ENCODE assay signal across 8 mouse cellular contexts in genomic region chr19:5848032-5848825, GRCm38 (mm10). TPM values are rescaled to one million over a fixed set of nuclear protein-coding genes. Genes with fewer than 3 reads are reported as not detected.
DNase-seq lines count a peak whose midpoint lies in the region; ATAC-seq and TF ChIP-seq lines count a peak whose summit lies in the region.

No protein-coding gene starts in this region.

- peaks cover 79% of the 10 kb centered on the region for H3K4me1 ChIP-seq in liver, embryonic 11.5 days (replicated peaks; ENCODE audit: control insufficient read depth, insufficient read depth, low read length)

- WGBS in liver, embryonic 11.5 days: 38% methylated on average over 14 of the region's 14 CpGs

- H3K9ac ChIP-seq in liver, embryonic 11.5 days (ENCODE audit: low read depth, low read length): peak overlapping the region; percentile 65

- peak; percentile 35; the same call in 1 of the 2 replicates for ATAC-seq in liver, embryonic 11.5 days (replicated peaks; ENCODE audit: low FRiP score)

- peaks cover 6% of the 10 kb centered on the region; the same call in 1 of the 2 replicates for H3K36me3 ChIP-seq in liver, embryonic 11.5 days (ENCODE audit: control insufficient read depth, insufficient read depth, low read length)

- H3K9me3 ChIP-seq in liver, embryonic 11.5 days (ENCODE audit: control insufficient read depth, low read length): no peaks in the 10 kb centered on the region

- H3K4me3 ChIP-seq in gastrocnemius, adult 2 months: peak overlapping the region; percentile 94
- H3K4me3 ChIP-seq in liver, embryonic 11.5 days (ENCODE audit: low read depth, low read length): peak overlapping the region; percentile 18

- DNase-seq in right cerebral cortex, adult 18-20 months: peak; percentile 74
- DNase-seq in right cerebral cortex, postnatal 25 days: no peak
- peak; percentile 82 for DNase-seq in cerebellum, adult 11-12 months
- DNase-seq in gastrocnemius, adult 2 months: peak; percentile 92
- peak; percentile 63 for DNase-seq in induced T-regulatory cell, adult 2 months (ENCODE audit: low read depth)
- DNase-seq in liver, embryonic 11.5 days (ENCODE audit: low spot score): peak; percentile 58
- peak; percentile 38 for DNase-seq in naive thymus-derived CD4-positive, alpha-beta T cell, adult 2 months (ENCODE audit: low read depth)
- peak; percentile 71 for DNase-seq in yolk sac, embryonic 10.5 days (ENCODE audit: low spot score)

- peak overlapping the region; percentile 98 for H3K27ac ChIP-seq in gastrocnemius, adult 2 months
- H3K27ac ChIP-seq in liver, embryonic 11.5 days (ENCODE audit: low read depth, low read length): peak overlapping the region; percentile 98

- no peaks in the 10 kb centered on the region for H3K27me3 ChIP-seq in liver, embryonic 11.5 days (replicated peaks; ENCODE audit: control insufficient read depth, insufficient read depth, low read length)

- TF ChIP-seq CTCF in gastrocnemius, adult 2 months (IDR thresholded peaks at IDR 0.05): no peak

- peak overlapping the region; percentile 78 for H3K4me2 ChIP-seq in liver, embryonic 11.5 days

- intact Hi-C loops in gastrocnemius, adult 2 months (cut with DNase I): no loop called here

RNA-seq across cellular contexts. Expression of gene Frmd8, which starts 26.8 kb away (rescaled TPM):
- 1 to 10 TPM; 3.4 to 4.0 TPM for total RNA-seq in gastrocnemius, adult 2 months (2021)
- polyA plus RNA-seq in liver, embryonic 11.5 days (2014; fragmentation: Nextera tagmentation; extraction: Ambion mirVana): 26.8 and 27.9 TPM in 2 replicates

RNA-seq across cellular contexts. Expression of gene Slc25a45, which starts 29.4 kb away (rescaled TPM):
- under 1 TPM; 0.79 to 0.84 TPM for total RNA-seq in gastrocnemius, adult 2 months (2021)
- 7.5 and 8.2 TPM in 2 replicates for polyA plus RNA-seq in liver, embryonic 11.5 days (2014; fragmentation: Nextera tagmentation; extraction: Ambion mirVana)

RNA-seq across cellular contexts. Expression of gene Tigd3, which starts 45.7 kb away (rescaled TPM):
- under 1 TPM; 0.10 to 0.20 TPM for total RNA-seq in gastrocnemius, adult 2 months (2021)
- polyA plus RNA-seq in liver, embryonic 11.5 days (2014; fragmentation: Nextera tagmentation; extraction: Ambion mirVana): 3.9 and 4.2 TPM in 2 replicates
